Mouse (Mus musculus) granulocyte monocyte progenitor cell, adult 5-6 weeks (primary cell): ENCODE data around the gene Tmprss2. TPM values are rescaled to one million over a fixed set of nuclear protein-coding genes. Genes with fewer than 3 reads are reported as not detected.
A peak's percentile ranks its signal among the peaks of the same experiment; 100 is the strongest.
"Not testable (repeated sequence)": the region's sequence is repeated elsewhere in the genome, so short reads cannot be mapped to it uniquely, and the experiment has no call there.

Experiments used
- ATAC-seq: replicated peaks from 2 replicates; pipeline ENCODE4 v1.8.0; 2016; ENCODE audit warnings: mild to moderate bottlenecking, moderate TSS enrichment, inconsistent platforms; ENCODE audit not compliant: poor library complexity, severe bottlenecking
- total RNA-seq, 2 experiments: library from RNA; stranded (forward) in 1 of 2; stranded (reverse) in 1 of 2; fragments of 200-712, 200-1000 nt in 1 of 2; fragments of >200 nt in 1 of 2; fragmentation: Nextera tagmentation in 1 of 2; gene quantifications; 2 replicates each; pipeline ENCODE4 v1.2.3; 2014 to 2017

Tmprss2 gene
- total RNA-seq, 2 experiments from 2014 or later = not detected

- peak; percentile 99 for ATAC-seq
Observed at GRCm38 (mm10) chr16:97593057-97593456, 17.9 kb downstream of the Tmprss2 start.

- no peak for ATAC-seq
Observed at GRCm38 (mm10) chr16:97591512-97591911, 19.5 kb downstream of the Tmprss2 start.

GRCm38 (mm10) chr16:97582876-97583275 is 28.1 kb downstream of the Tmprss2 start:
- ATAC-seq = not testable (repeated sequence)

GRCm38 (mm10) chr16:97569426-97569825 is 41.6 kb downstream of the Tmprss2 start:
- ATAC-seq = no peak

GRCm38 (mm10) chr16:97568662-97569061 is 42.3 kb downstream of the Tmprss2 start:
- ATAC-seq = no peak

GRCm38 (mm10) chr16:97544340-97544739 is 66.7 kb downstream of the Tmprss2 start:
- no peak for ATAC-seq

GRCm38 (mm10) chr16:97536859-97537258 is 74.1 kb downstream of the Tmprss2 start:
- ATAC-seq = no peak

GRCm38 (mm10) chr16:97535808-97536413 is 75.1 kb downstream of the Tmprss2 start:
- ATAC-seq = peak; percentile 72

GRCm38 (mm10) chr16:97534876-97535461 is 76.0 kb downstream of the Tmprss2 start:
- ATAC-seq = peak; percentile 75

- ATAC-seq = no peak
Observed at GRCm38 (mm10) chr16:97534448-97534847, 76.5 kb downstream of the Tmprss2 start.

GRCm38 (mm10) chr16:97533751-97534150 is 77.2 kb downstream of the Tmprss2 start:
- no peak for ATAC-seq

GRCm38 (mm10) chr16:97533126-97533525 is 77.9 kb downstream of the Tmprss2 start:
- no peak for ATAC-seq

- no peak for ATAC-seq
Observed at GRCm38 (mm10) chr16:97529241-97529640, 81.8 kb downstream of the Tmprss2 start.

- ATAC-seq = peak; percentile 44
Observed at GRCm38 (mm10) chr16:97523024-97523423, 88.0 kb downstream of the Tmprss2 start.

- ATAC-seq = no peak
Observed at GRCm38 (mm10) chr16:97521983-97522382, 89.0 kb downstream of the Tmprss2 start.

- ATAC-seq = no peak
Observed at GRCm38 (mm10) chr16:97516341-97516740, 94.7 kb downstream of the Tmprss2 start.

Other genes starting within 250 kb of the Tmprss2 start
- 0.73 and 6.5 TPM in 2 replicates for gene Mx1, start 148.3 kb downstream of the Tmprss2 start, total RNA-seq (2014; fragmentation: Nextera tagmentation)
- 1.3 and 2.2 TPM in 2 replicates for gene Mx1, start 148.3 kb downstream of the Tmprss2 start, total RNA-seq (2017)
- 1.1 TPM in 1 of 2 replicates, not detected in the other for gene Fam3b, start 96.4 kb downstream of the Tmprss2 start, total RNA-seq (2014; fragmentation: Nextera tagmentation)
- gene Fam3b, start 96.4 kb downstream of the Tmprss2 start, total RNA-seq (2017) = 2.3 TPM in 1 of 2 replicates, not detected in the other
- not detected in 2 replicates for gene Ripk4, start 152.6 kb upstream of the Tmprss2 start, total RNA-seq (2014; fragmentation: Nextera tagmentation)
- not detected in 2 replicates for gene Ripk4, start 152.6 kb upstream of the Tmprss2 start, total RNA-seq (2017)
- 29.2 TPM in 2 replicates for gene Prdm15, start 240.7 kb upstream of the Tmprss2 start, total RNA-seq (2014; fragmentation: Nextera tagmentation)
- gene Prdm15, start 240.7 kb upstream of the Tmprss2 start, total RNA-seq (2017) = 15.0 and 17.3 TPM in 2 replicates